Mouse (Mus musculus) heart, postnatal 25 days (tissue): Measurements from ENCODE around the gene Cracr2a. TPM values are rescaled to one million over a fixed set of nuclear protein-coding genes. Genes with fewer than 3 reads are reported as not detected.

ENCODE experiments used
- DNase-seq: peaks from one replicate; pipeline ENCODE4 v3.0.0; 2022; ENCODE audit warnings: low spot score
- intact Hi-C: fragments of 180-260 bp; cut with DNase I; formaldehyde crosslinking; loops from one replicate; pipeline ENCODE4 v1.15.1; 2025
- total RNA-seq, 2 experiments: library from RNA; stranded (reverse); gene quantifications; 2 replicates each; pipeline ENCODE4 v1.2.3; 2021

The Cracr2a gene
- total RNA-seq, 2 experiments from 2014 or later = 1.5 to 1.6 TPM

DNA sequence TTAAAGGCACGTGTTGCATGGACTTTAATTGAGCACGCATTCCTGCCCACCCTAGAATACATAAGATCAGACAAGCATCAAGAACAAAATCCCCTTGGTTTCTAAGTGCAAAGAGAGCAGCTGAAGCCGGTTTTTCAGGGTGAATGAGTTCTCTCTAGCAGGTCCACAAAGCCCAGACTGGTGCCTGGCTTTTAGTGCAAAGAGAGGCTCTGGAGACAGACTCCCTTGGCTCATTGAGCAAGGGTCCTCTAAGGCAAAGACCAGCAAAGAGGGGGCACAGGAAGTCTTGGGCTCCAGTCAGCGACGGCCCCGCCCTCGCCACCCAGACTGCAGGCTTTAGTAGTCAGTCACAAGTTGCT, 287 bp upstream of the Cracr2a start:
- DNase-seq = no peak
- intact Hi-C loops = no loop called here

DNA sequence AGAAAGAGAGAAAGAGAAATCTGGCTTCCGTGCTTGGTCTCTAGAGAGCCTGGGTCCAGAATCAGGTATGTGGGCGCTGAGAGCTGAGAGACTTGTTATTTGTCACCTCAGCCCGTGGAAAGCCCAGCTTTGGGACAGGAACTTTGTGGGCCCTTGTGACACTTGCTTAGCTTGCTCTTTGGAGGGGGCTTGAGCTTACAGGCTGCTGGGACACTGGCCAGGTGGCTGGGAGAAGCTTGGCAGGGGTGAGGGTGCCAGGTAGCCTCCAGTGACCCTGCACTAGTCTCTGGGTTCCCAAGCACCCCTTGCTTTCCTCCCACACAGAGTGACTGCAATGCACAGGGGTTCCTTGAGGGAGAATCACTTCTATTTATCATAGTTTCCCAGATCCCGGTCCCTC, 2.4 kb downstream of the Cracr2a start:
- intact Hi-C loops = no loop called here
- no peak for DNase-seq

DNA sequence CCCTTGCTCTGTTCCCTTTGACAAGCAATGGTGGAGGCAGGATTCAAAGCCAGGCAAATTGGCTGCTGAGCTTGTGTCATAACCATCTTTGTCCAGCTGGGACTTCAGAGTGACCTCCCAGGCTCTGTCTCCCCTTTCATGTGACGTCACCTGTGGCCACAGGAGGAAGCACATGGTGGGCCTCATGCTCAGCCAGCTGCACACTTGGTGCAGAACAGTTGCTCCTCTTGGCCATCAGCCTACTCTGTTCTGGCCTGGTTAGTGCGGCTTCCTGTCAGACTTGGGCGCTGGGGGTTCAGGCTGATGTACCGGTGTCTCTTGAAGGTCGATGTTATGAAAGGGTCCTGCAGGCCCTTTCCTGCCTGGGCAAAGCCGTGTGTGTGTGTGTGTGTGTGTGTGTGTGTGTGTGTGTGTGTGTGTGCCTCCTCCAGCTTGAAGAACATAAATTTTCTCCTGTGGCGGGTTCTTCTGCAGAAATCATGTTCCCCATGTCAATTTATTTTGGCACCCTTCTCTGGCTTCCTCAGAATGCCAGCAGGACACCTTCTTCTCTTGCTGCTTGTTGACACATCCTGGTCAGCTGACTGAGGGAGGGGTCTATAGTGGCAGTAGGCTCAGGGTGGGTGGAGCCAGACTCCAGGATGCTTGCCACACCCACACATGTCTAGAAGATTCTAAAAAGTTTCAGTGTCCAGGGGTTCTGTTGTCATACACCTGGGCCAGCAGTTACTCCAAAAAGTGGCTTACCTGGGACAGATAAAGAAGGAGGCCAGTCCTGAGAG, 5.0 kb downstream of the Cracr2a start:
- DNase-seq = peak; percentile 64
- intact Hi-C loops = no loop called here

DNA sequence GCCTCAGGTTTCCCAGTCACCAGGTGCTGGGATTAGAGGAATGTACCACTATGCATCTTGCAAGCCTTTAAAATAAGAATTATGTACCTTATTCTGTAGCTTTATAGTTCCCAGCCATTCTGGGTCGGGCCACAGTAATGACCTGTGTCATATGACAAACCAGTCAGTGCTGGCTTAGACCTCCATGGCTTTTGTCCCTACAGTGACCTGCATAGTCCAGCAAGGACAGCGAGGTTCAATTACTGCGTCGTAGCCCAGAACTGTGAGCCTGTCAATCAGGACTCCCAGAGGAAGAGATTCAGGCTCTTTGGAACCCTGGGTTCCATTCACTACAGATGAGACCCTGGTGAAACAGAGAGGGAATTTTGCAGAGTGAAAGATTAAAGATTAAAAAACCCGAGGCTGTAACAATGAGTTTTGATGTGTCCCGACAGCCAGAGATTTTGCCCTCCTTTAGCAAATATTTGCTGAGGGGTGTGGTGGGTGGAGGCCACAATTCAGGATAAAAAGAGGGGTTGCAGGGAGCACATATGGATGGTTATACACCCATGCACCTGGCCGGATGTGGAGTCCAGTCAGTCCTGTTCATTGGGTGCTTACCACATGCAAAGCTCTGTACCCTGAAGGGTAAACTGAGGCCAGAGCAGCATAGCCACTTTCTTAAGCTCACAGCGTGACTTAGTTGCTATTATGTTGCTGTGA, 10.9 kb downstream of the Cracr2a start:
- intact Hi-C loops = no loop called here
- no peak for DNase-seq

DNA sequence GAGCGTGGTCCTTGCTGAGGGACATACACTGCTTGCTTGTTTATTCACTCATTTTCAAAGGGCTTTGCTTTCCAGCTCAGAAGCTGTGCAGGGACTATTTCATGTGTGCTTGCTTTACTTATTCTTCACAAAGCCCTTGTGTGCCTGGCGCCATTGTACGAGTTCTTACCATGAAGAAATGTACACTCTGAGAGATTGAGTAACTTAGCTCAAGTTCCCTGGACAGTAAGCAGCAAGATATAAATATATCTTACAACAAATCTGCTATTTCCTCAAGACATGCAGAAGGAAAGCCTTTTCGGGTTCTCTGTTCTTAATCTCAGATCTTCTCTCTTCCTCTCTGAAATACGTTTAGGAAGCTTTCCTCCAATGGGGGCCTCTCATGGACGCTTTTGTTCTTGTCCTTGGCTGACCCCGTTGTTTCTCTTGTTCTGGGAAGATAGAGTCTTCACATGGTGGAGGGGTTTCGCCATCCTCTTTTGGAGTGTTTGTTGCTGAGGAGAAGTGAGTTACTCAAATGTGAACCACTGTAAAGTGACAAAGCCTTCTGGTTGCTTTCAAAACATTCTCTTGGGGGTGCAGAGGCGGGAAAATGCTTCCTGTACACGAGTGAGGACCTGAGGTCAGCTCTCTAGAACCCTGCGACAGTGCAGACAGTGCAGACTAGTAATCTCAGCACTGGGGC, 12.8 kb downstream of the Cracr2a start:
- DNase-seq = no peak
- intact Hi-C loops = no loop called here

DNA sequence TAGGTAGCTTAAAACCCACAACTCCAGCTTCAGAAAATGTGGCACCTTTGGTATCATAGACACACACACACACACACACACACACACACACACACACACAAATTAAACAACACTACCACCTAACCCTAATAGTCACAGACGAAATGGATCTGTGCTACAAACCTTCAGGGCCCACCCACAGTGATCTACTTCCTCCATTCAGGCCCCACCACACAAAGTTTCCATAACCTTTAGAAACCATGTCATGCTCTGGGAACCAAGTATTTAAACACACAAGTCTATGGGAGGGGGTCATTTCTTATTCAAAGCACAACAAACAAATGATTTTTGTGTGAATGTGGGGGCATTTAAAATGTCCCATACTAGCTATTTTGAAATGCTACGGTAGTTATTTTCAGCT, 14.1 kb downstream of the Cracr2a start:
- DNase-seq = no peak
- intact Hi-C loops = no loop called here

DNA sequence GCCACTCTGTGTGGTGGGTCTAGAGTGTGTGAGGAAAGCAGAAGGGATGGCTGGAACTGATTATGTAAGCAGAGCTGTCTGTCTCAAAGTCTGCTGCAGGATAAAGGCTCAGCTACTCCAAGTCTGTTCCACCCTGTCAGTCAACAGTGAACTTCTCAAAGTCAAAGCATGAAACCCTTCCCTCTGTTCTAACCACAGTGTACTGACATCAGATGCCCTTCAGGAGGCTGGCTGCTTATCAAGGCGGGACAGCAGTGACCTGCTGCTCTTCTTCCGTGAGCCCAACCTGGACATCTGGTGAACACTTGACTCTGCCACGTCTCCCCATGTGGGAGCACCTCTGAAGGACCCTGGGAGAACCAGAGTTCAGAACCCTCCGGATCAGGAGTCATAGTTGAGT, 16.6 kb downstream of the Cracr2a start:
- no peak for DNase-seq
- intact Hi-C loops = no loop called here

DNA sequence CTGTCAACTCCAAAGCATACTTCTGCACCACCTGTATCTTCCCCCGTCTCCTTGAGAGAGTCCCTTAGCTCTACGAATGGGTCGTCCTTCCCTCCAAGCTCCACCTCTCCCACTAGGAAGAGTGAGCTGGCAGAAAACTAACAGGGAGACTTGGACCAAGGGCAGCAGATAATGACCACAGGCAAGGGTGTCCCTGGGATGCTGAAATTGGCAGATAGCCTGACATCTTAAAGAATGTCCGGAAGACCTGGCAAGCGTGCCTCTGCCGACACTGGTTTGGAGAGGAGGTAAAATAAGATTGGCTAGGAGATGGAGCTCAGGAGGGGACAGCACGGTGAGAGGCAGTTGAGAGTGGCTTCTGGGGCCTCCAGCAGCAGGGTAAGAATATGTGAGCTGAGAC, 17.2 kb downstream of the Cracr2a start:
- no peak for DNase-seq
- intact Hi-C loops = no loop called here

DNA sequence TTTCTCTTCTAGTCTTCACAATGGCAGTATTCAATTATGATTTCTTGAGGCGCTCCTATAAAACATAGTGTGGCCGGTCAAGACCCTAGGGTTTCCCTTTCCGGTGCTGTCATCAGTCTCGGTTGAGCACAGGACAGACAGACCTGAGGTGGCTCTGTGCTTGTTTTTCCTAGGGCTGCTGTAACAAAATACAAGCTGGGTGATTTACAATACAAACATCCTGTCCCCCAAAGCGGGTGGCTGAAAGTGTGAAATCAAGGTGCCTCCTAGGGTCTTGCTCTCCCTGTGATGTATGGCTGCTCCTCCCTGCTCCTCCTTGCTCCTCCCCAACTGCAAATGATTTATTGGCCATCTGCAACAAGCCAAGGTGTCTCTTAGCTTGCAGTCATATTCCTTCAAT, 17.7 kb downstream of the Cracr2a start:
- intact Hi-C loops = no loop called here
- DNase-seq = no peak

DNA sequence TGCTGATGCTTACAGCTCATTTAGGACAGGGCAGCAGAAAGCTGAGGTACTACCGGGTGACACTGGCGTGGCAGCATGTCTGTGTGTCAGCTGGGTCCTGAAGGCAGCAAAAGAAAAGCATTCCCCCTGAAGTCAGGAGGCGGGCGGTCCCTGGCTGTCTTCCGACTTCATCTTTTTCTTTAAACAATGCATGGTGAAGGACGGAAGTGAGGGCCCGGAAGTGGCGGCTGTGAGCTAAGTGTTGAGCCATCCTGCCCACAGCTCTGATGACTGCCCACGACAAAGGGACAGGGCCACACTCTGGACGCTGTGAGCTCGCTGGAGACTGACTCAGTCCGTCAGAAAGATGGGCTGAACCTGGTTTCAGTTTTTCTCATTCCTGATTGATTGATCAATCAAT, 20.8 kb downstream of the Cracr2a start:
- no peak for DNase-seq
- intact Hi-C loops = no loop called here

DNA sequence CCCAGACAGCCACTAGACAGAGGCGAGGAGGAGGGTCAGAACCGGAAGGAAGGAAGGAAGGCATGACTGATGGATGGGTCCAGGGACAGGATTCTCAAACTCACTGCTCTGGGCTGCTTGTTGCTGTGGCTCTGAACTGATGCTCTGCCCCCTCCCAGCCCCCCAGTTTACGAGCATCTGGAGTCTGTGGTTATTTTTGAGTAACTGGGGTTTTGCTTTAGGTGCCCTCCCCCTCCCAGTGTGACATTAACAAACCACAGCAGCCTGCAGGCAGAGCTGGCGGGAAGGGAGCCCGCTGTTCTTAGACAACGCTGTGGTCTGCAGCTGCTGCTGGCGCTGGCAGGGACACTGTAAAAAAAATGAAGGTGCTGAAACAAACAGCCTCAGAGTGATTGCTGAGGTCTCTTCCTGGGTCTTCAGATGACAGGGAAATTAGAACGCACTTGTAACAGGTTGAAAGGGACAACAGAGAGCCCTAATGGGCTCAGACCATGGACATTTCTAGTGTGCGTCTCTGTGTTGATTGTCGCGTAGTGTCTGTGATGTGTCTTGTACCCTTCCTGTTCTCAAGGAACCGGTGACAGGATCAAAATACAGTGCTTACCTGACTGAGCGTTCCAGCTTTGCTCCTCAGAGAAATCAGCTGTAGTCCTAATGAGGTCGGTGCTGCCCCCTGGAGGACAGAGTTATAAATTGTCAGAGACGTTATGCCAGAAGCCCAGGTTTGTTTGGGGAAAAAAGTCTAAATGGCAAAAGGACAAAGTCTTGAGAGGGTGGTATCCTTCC, 21.4 kb downstream of the Cracr2a start:
- intact Hi-C loops = loop anchor here (1.0 kb wide), 1 partner anchor 40 kb away; no protein-coding TSS in a partner anchor
- no peak for DNase-seq

DNA sequence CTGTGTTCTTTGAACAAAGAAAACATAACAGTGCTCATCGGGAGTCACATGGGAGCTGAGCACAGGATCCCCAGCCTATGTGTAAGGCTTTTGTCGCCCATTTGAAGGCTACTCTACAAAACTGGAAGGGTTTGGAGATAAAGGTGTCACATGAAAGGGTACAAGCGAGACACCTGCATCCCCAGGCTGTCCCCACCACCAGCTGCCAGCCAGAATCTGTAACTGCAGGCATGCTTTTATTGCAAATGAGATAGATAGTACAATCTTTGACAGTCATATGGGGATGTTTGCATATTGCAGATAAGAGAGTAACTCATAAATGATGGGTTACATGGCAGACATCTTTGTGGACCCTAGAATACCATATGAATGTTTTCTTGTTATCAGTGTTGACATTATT, 30.3 kb downstream of the Cracr2a start:
- intact Hi-C loops = no loop called here
- no peak for DNase-seq

DNA sequence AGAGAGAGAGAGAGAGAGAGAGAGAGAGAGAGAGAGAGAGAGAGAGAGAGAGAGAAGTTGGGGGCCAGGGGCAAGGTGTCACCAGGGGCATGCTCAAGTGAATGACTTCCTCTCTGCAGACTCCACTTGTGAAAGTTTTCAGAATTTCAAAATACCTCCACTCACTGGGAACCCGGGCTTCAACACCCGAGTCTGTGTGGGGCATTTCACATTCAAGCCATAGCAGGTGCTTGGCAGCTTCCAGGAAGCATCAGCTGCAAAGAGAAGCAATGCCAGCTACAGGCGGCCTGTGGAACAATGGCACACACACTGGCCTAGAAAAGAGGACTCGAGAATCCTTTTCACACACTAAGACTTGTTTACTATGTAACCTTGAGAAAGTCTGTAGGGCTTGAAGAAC, 32.3 kb downstream of the Cracr2a start:
- DNase-seq = no peak
- intact Hi-C loops = no loop called here

DNA sequence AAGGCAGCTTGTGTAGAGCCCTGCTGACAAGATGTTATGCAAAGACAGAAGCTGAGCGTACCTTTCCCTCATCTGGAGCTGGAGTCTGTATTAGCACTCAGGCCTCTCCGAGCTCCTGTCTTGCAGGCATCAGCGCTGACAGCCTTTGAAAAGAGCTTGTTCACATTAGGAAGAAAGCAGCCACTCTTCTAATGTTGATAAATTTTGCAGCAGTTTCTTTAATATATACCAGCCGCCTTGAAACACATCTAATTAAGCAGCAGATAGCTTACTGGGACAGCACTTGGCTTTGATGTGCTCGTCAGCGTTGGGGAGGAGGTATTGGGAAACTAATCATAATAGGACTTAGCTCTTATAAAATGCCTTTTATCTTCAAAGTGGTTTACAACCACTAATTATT, 38.1 kb downstream of the Cracr2a start:
- intact Hi-C loops = no loop called here
- no peak for DNase-seq

DNA sequence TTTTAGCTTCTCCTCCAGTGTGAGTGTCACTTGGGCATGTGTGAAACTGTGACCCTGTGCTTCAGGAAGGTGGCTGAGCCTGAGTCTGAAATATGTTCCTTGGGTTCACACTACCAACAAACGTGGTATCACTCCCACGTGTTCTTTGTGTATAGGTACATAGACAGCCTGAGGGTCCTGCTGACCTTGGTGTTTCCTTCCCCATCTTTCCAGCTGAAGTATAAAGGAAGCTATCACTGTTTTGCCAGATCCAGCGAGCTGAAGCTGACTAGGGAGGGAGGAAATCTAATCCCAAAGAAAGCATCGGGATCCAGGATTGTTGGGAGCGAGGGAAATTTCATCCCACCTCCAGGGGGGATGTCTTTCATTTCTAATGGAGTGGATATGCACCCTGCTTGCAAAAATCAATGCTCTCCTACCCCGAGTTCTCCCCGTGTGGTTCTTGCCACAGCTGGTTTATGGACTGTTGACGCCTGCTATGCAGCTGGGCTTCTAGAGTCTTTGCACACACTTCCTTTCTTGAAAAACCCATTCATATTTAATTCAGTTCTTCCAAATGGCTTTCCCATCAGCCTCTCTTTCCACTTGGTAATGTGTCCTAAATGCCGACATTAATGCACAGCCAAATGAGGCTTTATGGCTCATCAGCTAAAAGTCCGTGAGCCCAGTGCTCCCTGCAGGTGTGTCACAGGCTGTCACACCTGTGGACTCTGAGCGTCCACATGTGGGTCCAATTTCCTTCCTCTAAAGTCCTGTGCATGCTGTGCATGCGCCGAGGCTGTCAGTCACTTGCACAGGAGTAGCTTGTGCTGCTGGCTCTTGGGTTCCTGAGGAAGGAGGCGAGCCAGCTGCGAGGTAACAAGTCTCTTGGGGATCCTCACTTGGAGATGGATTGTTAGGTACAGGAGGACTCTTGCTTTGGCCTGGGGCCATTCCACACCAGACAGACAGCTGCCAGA, 44.2 kb downstream of the Cracr2a start:
- intact Hi-C loops = no loop called here
- no peak for DNase-seq

DNA sequence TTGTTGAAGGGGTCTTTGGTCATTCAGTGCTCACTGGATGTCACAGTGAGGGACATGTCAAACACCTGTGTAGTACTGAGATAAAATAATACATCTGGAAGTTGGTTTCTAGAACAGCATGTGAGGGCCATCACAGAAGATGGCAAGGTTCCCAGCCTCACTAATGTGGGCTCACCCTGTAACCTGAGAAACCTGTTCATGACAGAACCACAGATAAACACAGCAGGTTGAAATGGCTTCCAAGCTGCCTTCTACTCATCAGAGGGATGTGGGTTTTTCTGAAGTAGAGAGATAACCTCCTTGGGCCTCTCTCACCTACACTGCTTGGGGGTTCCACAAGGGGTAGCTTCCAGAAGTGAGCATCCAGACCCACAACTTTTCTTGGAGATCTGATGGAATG, 48.5 kb downstream of the Cracr2a start:
- intact Hi-C loops = no loop called here
- no peak for DNase-seq

DNA sequence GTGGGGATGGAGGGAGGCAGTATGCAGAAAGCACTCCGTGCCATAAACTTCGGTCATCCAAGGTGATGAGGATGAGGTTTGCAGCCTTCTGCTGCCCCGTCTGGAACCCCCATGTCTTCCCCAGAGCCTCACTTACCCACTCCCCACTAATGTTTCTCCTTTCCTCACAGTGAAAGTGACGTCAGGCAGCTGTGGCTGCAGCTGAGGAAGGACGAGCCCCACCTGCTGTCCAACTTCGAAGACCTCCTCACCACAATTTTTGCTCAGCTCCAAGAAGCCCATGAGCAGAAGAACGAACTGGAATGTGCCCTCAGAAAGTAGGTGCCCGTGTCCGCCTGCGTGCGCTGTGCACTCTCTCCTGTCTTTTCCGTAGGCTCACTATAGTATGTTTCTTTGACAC, 50.1 kb downstream of the Cracr2a start:
- intact Hi-C loops = no loop called here
- DNase-seq = no peak

DNA sequence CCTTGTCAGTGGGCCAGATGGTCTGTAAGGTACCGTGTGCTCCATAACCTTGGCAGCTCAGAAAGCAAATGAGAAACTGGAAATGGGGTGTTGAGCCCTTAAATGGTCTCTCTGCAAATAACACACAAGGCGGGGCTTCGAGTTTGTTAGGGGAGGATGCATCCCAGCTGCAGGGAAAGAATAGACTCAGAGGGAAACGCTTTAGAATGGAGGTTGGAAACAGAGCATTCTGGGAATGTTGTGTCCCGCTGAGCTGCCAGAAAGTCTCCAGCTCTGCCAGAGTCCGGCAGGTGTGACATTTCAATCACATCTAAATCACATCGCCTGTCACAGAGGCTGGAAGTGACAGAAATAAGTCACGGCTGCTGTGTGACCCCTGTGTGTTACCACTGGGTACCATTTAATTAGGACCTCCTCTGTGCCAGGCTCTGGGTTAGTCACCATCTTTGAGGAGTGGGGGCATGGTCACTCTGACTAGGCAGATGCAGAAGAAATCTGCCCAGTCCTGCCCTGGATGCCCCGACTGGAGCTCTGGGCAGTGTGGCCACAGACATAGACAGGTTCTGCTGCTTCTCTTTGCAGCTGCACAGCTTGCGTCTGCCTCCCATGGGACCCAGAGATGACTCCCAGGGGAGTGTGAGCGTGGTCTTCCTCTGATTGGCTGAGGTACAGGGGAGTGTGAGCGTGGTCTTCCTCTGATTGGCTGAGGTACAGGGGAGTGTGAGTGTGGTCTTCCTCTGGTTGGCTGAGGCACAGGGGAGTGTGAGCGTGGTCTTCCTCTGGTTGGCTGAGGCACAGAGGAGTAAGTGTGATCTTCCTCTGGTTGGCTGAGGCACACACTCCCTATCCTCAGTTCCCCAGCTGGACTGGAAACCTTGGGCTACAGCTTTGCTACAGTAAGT, 53.2 kb downstream of the Cracr2a start:
- DNase-seq = no peak
- intact Hi-C loops = no loop called here
